Mouse (Mus musculus) limb, embryonic 11.5 days (tissue): ENCODE measurements around the gene Atxn1. TPM values are rescaled to one million over a fixed set of nuclear protein-coding genes. Genes with fewer than 3 reads are reported as not detected.

Source experiments
- ATAC-seq: fragments of 200-750 bp; cut with Nextera tagmentation; 2 replicates; pipeline ENCODE4 v1.8.0; 2017; ENCODE audit warnings: low read depth; ENCODE audit not compliant: insufficient number of reproducible peaks, low FRiP score, low TSS enrichment
- DNase-seq: peaks from one replicate; pipeline ENCODE4 v3.0.0-alpha.2; 2015; ENCODE audit warnings: low spot score
- H3K27ac ChIP-seq: fragments of 300-500 bp; sonication (generic); replicated peaks from 2 replicates; pipeline ENCODE4 v1.5.1; 2014; ENCODE audit warnings: low read depth, mild to moderate bottlenecking, low read length
- H3K27me3 ChIP-seq: fragments of 300-500 bp; sonication (generic); 2 replicates; pipeline ENCODE4 v1.6.1; 2014; ENCODE audit warnings: mild to moderate bottlenecking, low read length, mixed read lengths; ENCODE audit not compliant: control insufficient read depth, insufficient read depth
- H3K36me3 ChIP-seq: fragments of 300-500 bp; sonication (generic); 2 replicates; pipeline ENCODE4 v1.6.1; 2014; ENCODE audit warnings: mild to moderate bottlenecking, low read length, moderate library complexity, mixed read lengths; ENCODE audit not compliant: control insufficient read depth, insufficient read depth
- H3K4me1 ChIP-seq: fragments of 300-500 bp; sonication (generic); 2 replicates; pipeline ENCODE4 v1.6.1; 2014; ENCODE audit warnings: low read length, mixed read lengths; ENCODE audit not compliant: control insufficient read depth, insufficient read depth
- H3K4me2 ChIP-seq: fragments of 300-500 bp; sonication (generic); 2 replicates; pipeline ENCODE4 v1.6.1; 2014; ENCODE audit warnings: low read depth, mild to moderate bottlenecking, moderate library complexity; ENCODE audit not compliant: severe bottlenecking
- H3K4me3 ChIP-seq: fragments of 300-500 bp; sonication (generic); 2 replicates; pipeline ENCODE4 v1.5.1; 2014; ENCODE audit warnings: low read depth, low read length
- H3K9ac ChIP-seq: fragments of 300-500 bp; sonication (generic); 2 replicates; pipeline ENCODE4 v1.6.1; 2014; ENCODE audit warnings: mild to moderate bottlenecking, low read length
- H3K9me3 ChIP-seq: fragments of 300-500 bp; sonication (generic); 2 replicates; pipeline ENCODE4 v1.6.1; 2016; ENCODE audit warnings: low read length; ENCODE audit not compliant: control insufficient read depth
- WGBS: fragments of 180-500 bp; shearing (Covaris S2); extraction: QIAGEN DNeasy Blood & Tissue Kit; methylation state at CpG from one replicate; pipeline ENCODE4 v1.1.7; 2014; 5-methylcytosine and 5-hydroxymethylcytosine counted together
- polyA plus RNA-seq: library from polyadenylated mRNA; unstranded; fragments of >200 nt; fragmentation: Nextera tagmentation; extraction: Ambion mirVana; gene quantifications from 2 replicates; pipeline ENCODE4 v1.2.1, GENCODE M21; 2014

Atxn1 gene
- polyA plus RNA-seq, 1 experiment from 2014 or later, result 1.5 TPM

DNA sequence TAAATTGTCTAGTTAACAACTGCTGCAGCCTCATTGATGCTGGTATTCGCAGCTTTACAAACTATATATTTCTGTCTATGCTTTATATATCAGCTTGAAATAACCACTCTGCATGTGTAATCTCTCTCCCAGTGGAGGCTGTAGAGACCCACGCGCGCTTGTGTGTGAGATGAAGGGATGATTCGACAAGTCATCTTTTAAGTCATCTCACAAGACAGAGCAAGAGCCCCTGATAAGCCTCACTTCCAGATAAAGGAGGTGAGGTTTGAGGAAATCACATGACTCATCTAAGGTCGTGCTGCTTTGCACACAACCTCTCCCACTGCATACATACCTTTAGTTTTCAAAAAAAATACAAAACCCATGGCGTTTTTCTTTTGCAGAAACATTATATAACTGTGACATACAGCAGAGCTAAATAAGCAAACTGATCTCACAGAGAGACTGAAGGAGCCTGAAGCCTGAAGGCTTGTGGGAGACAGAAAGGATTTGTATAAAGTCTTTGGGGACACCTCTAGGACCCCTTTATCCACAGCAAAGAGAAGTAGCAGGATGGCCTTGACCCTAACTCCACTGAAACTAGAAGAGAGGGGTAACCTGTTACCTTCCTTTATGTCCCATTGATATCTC lies 219.9 kb downstream of the Atxn1 start:
- H3K9me3 ChIP-seq, result no peaks in the 10 kb centered on the region
- H3K4me1 ChIP-seq, result 0 out of 2 replicates have a peak, but pooled peaks cover 4% of the 10 kb centered on the region
- DNase-seq (no peak), ATAC-seq (no peak)
- no peaks in the 10 kb centered on the region for H3K27me3 ChIP-seq
- no peak overlapping the region for H3K4me3 ChIP-seq
- no peak overlapping the region for H3K27ac ChIP-seq
- no peak overlapping the region for H3K9ac ChIP-seq
- H3K4me2 ChIP-seq, result no peak overlapping the region
- 86% methylated on average over 7 of the region's 7 CpGs for WGBS
- H3K36me3 ChIP-seq, result no peaks in the 10 kb centered on the region

DNA sequence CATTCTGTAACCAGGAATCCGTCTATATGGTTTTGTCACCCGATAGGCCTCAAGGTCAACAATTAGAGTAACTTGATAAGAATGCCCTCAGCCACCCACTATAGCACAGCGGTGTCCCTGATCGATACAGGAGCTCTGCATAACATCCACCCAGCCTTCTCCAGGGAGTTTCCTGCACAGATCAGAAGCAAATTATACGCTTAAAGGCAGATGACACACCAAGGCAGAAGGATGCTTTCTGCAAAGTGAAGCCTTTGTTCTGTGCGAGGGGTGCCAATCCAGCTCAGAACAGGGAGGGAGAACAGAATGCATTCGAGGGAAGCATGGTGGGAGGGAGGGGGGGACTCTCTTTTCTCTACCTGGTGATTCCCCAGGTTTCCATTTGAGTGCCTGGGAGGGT lies 221.0 kb downstream of the Atxn1 start:
- no peak for ATAC-seq
- H3K4me2 ChIP-seq, result no peak overlapping the region
- no peak overlapping the region for H3K27ac ChIP-seq

DNA sequence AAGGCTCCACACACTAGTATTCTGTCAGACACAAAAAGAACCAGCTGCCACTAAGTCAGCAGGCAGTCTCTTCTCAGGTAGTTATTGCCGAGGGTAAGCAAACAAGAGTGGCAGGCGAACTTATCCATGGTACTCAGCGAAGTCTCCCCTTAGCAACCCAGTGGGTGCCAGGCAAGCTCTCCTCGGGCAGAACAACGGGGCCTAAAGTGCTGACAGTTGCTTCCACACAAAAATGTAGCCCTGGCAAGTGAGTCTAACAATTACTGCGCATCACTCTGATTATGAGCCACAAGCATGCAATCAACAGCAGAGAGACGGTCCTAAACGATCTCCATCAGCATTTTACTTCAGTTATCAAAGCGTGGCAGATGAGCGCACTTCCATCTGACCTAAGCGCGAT lies 224.4 kb downstream of the Atxn1 start:
- WGBS, result 84% methylated on average over 12 of the region's 12 CpGs

More for the DNA sequence above, 221.0 kb downstream of the Atxn1 start:
- Histone ChIP-seq H3K27me3 (no peaks in the 10 kb centered on the region), H3K9me3 (no peaks in the 10 kb centered on the region), H3K4me1 (no peaks in the 10 kb centered on the region), H3K36me3 (no peaks in the 10 kb centered on the region), H3K4me3 (no peak overlapping the region), H3K9ac (no peak overlapping the region)
- 80% methylated on average over 7 of the region's 7 CpGs for WGBS
- no peak for DNase-seq

DNA sequence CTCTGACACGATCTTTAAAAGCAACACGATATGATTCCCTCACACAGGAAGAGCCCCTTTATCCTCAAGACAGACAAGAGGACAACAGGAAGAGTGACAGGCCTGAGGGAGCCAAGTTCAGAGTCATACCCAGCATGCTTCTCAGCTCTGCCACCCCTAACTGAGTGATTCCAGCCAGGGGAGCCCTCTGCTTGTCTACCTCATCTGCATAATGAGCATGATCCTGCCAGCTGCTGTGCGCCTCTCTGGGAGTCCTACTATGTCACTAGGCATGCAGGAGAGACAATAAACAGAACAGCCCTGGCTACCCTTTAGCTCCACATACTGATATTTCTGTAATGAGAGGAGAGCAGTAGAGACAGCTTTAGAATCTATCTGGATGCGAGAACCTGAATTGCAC lies 228.6 kb downstream of the Atxn1 start:
- Histone ChIP-seq H3K27ac (no peak overlapping the region), H3K27me3 (no peaks in the 10 kb centered on the region), H3K4me2 (no peak overlapping the region), H3K4me3 (no peak overlapping the region), H3K36me3 (no peaks in the 10 kb centered on the region), H3K9me3 (no peaks in the 10 kb centered on the region), H3K4me1 (no peaks in the 10 kb centered on the region), H3K9ac (no peak overlapping the region)
- DNase-seq, result no peak
- ATAC-seq, result no peak
- WGBS, result 82% methylated on average over 4 of the region's 4 CpGs

More for the DNA sequence above, 224.4 kb downstream of the Atxn1 start:
- H3K4me3 ChIP-seq, result no peak overlapping the region
- no peaks in the 10 kb centered on the region for H3K9me3 ChIP-seq
- no peaks in the 10 kb centered on the region for H3K36me3 ChIP-seq
- DNase-seq, result no peak
- no peak overlapping the region for H3K4me2 ChIP-seq
- no peaks in the 10 kb centered on the region for H3K4me1 ChIP-seq
- H3K9ac ChIP-seq, result no peak overlapping the region
- H3K27me3 ChIP-seq, result no peaks in the 10 kb centered on the region
- no peak overlapping the region for H3K27ac ChIP-seq
- ATAC-seq, result no peak

DNA sequence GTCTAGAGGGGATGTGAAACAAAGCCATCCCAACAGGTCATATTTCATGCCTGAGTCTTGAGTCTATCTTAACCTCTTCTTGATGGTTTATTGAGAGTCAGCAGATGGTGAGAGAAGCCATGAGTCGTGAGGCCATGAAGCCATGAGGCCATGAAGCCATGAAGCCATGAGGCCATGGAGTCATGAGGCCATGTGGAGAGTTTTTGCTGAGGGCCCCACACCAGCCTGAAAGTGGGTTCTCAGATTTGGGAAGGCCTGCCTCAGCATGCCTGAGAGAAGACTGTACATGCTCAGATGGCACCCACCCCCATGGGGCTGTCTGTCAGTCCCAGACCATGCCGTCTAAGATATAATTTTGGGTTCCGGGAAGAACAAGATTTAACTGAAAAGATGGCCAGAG lies 229.0 kb downstream of the Atxn1 start:
- Histone ChIP-seq H3K4me1 (no peaks in the 10 kb centered on the region), H3K9me3 (no peaks in the 10 kb centered on the region), H3K4me2 (no peak overlapping the region), H3K27me3 (no peaks in the 10 kb centered on the region), H3K4me3 (no peak overlapping the region), H3K27ac (no peak overlapping the region), H3K36me3 (no peaks in the 10 kb centered on the region), H3K9ac (no peak overlapping the region)
- ATAC-seq (no peak), DNase-seq (no peak)
- 93% methylated on average over 3 of the region's 3 CpGs for WGBS

DNA sequence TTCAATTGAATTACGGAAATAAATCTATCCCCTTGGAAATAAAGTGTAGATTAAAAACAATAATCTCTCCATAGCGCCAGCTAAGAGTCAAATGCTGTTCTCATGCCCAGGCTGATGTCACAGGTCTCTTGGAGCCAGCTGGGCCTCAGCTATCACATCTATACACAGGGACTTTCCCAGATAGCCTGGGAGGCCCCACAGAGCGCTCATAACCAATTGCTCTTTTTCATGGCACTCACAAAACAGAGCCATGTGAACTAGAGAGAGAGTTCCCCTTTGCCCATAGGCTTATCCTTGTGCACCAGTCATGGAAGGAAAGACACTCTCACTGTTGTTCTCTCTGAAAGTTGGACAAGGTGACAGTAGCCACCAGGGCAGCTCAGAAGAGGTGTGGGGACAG lies 230.3 kb downstream of the Atxn1 start:
- H3K4me1 ChIP-seq, result no peaks in the 10 kb centered on the region
- H3K27me3 ChIP-seq, result no peaks in the 10 kb centered on the region
- 91% methylated on average over 3 of the region's 3 CpGs for WGBS
- ATAC-seq, result no peak
- H3K36me3 ChIP-seq, result no peaks in the 10 kb centered on the region
- H3K9ac ChIP-seq, result no peak overlapping the region
- no peak overlapping the region for H3K4me2 ChIP-seq
- H3K4me3 ChIP-seq, result no peak overlapping the region
- no peak overlapping the region for H3K27ac ChIP-seq
- no peaks in the 10 kb centered on the region for H3K9me3 ChIP-seq
- no peak for DNase-seq

DNA sequence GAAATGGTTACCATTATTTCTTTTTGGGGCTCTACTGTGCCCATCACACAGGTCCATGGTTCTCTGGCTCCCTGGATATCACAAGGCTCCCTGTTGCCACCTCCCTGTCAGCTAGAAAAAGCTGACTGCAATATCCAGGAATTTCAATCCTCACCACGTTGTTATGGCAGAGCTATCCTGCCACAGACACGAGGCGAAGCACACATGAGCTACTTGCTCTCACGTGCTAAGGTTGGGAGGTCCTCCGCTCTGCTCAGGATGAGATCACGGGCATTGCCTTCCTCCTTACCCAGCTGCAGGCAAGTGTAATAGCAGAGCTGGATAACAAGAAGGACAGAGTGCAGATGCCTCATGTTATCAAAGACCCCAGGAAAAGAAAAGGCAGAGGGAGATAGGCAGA lies 232.2 kb downstream of the Atxn1 start:
- Histone ChIP-seq H3K4me1 (no peaks in the 10 kb centered on the region), H3K36me3 (no peaks in the 10 kb centered on the region), H3K9ac (no peak overlapping the region), H3K4me3 (no peak overlapping the region), H3K27me3 (no peaks in the 10 kb centered on the region), H3K9me3 (no peaks in the 10 kb centered on the region), H3K4me2 (no peak overlapping the region), H3K27ac (no peak overlapping the region)
- 80% methylated on average over 6 of the region's 6 CpGs for WGBS
- DNase-seq (no peak), ATAC-seq (no peak)

DNA sequence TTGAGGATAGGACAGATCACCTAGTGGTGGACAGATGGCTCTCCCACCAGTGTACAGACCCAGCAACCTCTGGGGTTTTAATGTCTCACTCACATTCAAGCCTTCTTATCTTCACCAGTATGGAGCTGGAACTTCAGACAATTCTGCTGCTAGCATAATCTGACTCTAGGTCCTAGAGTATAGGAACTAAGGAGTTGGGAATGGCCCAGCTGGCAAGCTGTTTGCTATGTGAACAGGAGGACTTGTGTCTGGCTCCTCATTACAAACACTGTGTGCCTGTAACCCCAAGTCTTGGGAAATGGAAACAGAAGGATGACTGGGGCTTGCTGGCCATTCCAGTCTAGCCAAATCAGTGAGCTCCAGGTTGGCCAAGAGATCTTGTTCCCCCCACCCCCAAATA lies 237.9 kb downstream of the Atxn1 start:
- H3K27ac ChIP-seq, result no peak overlapping the region
- no peaks in the 10 kb centered on the region for H3K36me3 ChIP-seq
- H3K9ac ChIP-seq, result no peak overlapping the region
- no peak overlapping the region for H3K4me2 ChIP-seq
- DNase-seq, result no peak
- no peak overlapping the region for H3K4me3 ChIP-seq
- ATAC-seq, result no peak
- H3K27me3 ChIP-seq, result no peaks in the 10 kb centered on the region
- no peaks in the 10 kb centered on the region for H3K9me3 ChIP-seq
- 0 out of 2 replicates have a peak, but pooled peaks cover 4% of the 10 kb centered on the region for H3K4me1 ChIP-seq

DNA sequence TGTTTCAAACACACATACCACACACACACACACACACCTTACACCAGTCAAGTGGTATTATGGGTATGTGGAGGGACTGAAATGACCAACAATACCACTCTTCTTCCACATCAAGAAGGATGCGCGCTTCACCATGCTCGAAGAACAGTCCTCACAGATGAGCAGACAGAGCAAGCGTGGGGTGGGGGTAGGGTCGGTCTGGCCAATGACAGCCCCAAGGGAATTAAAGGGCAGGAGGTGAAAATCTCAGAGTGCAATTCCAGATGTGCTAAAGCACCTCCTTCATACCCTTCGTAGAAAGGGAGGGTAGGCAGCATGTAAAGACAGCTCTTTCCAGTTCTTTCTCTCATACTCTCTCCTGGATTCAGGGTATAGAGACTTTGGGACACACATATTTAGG lies 238.6 kb downstream of the Atxn1 start:
- no peak for ATAC-seq
- no peaks in the 10 kb centered on the region for H3K9me3 ChIP-seq
- H3K27ac ChIP-seq, result no peak overlapping the region
- H3K9ac ChIP-seq, result no peak overlapping the region
- H3K4me2 ChIP-seq, result no peak overlapping the region
- DNase-seq, result no peak
- no peaks in the 10 kb centered on the region for H3K36me3 ChIP-seq
- 0 out of 2 replicates have a peak, but pooled peaks cover 4% of the 10 kb centered on the region for H3K4me1 ChIP-seq
- H3K4me3 ChIP-seq, result no peak overlapping the region
- no peaks in the 10 kb centered on the region for H3K27me3 ChIP-seq
- 67% methylated on average over 6 of the region's 6 CpGs for WGBS
